Comparison of ENCODE assay signal across 12 mouse cellular contexts in the genomic region with DNA sequence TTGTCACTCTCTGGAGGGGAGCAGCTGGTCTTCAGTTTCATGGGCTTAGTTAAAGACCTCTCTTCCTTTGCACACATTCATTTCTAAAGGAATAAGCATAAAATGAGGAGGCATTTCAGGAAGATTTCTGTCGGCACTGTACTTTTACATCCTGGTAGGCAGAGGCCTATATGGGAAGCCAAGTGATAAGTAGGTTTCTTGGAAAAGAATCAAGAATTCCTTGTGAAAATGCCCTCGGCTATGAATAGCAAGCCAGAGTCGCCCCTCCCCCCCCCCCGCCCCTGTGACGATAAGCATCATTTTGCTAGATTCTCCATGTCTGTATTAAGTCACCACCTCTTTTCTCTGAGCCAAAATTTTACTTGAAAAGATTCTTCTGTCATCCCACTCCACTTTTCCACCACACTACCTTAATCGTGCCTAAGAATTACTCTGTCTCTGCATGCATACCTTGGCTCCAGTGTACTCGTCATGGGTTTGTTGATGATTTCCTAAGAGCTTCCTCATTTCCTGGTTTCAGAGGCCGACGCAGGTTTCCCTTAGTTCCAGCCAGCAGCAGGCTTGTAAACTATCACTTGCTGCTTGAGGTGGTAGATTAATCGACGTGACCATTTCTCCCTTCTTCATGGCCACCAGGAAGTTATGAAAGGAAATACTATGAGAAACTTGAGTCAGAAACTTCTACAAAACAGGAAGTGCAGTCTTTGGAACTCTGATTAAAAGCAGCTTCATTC. TPM values are rescaled to one million over a fixed set of nuclear protein-coding genes. Genes with fewer than 3 reads are reported as not detected.
DNase-seq lines count a peak whose midpoint lies in the region; ATAC-seq and TF ChIP-seq lines count a peak whose summit lies in the region.
"Had no signal": no experiment of that assay in that cellular context is flagged by ENCODE, and none has a peak within 500 bp of the region (broad histone marks: within the 10 kb centered on the region; RNA-seq: fewer than 3 reads in every experiment).

No protein-coding gene starts in this region.

- H3K27me3 ChIP-seq in heart, embryonic 10.5 days (ENCODE audit: insufficient read depth, poor library complexity, severe bottlenecking): no peaks in the 10 kb centered on the region
- no peaks in the 10 kb centered on the region for H3K27me3 ChIP-seq in MEL (ENCODE audit: control insufficient read depth in 1 of 2, insufficient read depth in 2 of 2, low read length in 2 of 2)
- H3K27me3 ChIP-seq in limb, embryonic 10.5 days (ENCODE audit: low read depth, poor library complexity, severe bottlenecking): no peaks in the 10 kb centered on the region
- H3K27me3 ChIP-seq: forebrain, embryonic 12.5 days had no signal

- 0 out of 4 replicates have a peak, but pooled peaks of 1 of the 2 experiments have one; percentile 8 for TF ChIP-seq EP300 in MEL (IDR thresholded peaks at IDR 0.05; ENCODE audit: low read depth in 1 of 2, low read length in 2 of 2)

- no peak for TF ChIP-seq CTCF in MEL (IDR thresholded peaks at IDR 0.05 in 2 of 3, conservative IDR thresholded peaks at IDR 0.05 in 1 of 3; ENCODE audit: control insufficient read depth in 1 of 3, insufficient read depth in 1 of 3, low read depth in 2 of 3, low read length in 3 of 3, poor library complexity in 1 of 3, severe bottlenecking in 1 of 3)

- no peak for ATAC-seq in activated CD4-positive, CD25-positive, alpha-beta regulatory T cell, adult 4 months
- ATAC-seq: hindbrain, embryonic 16.5 days had no signal

- intact Hi-C loops in heart, postnatal 14 days (cut with DNase I): no loop called here
- intact Hi-C loops in heart, postnatal 36 days (cut with DNase I): no loop called here

- no peaks in the 10 kb centered on the region for H3K9me3 ChIP-seq in heart, embryonic 10.5 days
- no peaks in the 10 kb centered on the region for H3K9me3 ChIP-seq in MEL (replicated peaks; ENCODE audit: insufficient read depth, low read length)
- no peaks in the 10 kb centered on the region for H3K9me3 ChIP-seq in limb, embryonic 10.5 days (replicated peaks)
- H3K9me3 ChIP-seq: forebrain, embryonic 12.5 days had no signal

- peak overlapping the region; percentile 47; the same call in 1 of the 2 replicates for H3K27ac ChIP-seq in heart, embryonic 10.5 days
- H3K27ac ChIP-seq in MEL (ENCODE audit: control insufficient read depth, low read depth, low read length) (no peak overlapping the region), macrophage (peak overlapping the region; percentile 57)
- no peak overlapping the region for H3K27ac ChIP-seq in limb, embryonic 10.5 days
- H3K27ac ChIP-seq: forebrain, embryonic 12.5 days had no signal

- no peak for TF ChIP-seq POLR2A in MEL (IDR thresholded peaks at IDR 0.05; ENCODE audit: control insufficient read depth in 1 of 2, insufficient read depth in 1 of 2, low read depth in 1 of 2, low read length in 2 of 2, poor library complexity in 1 of 2)

- no peak for DNase-seq in heart, embryonic 10.5 days (ENCODE audit: low spot score)
- DNase-seq in heart, postnatal 14 days: no peak
- peak; percentile 32 for DNase-seq in MEL (ENCODE audit: low read depth, low spot score)
- peak; percentile 2 to 20 for DNase-seq in heart, postnatal 36 days
- DNase-seq in limb, embryonic 10.5 days (ENCODE audit: low spot score): no peak
- no peak for DNase-seq in left cerebral cortex, adult 11 months (ENCODE audit: low spot score)
- DNase-seq: cerebellum, adult 9-10 months; midbrain, embryonic 14.5 days had no signal

- TF ChIP-seq RAD21 in MEL (IDR thresholded peaks at IDR 0.05; ENCODE audit: low read depth, low read length): no peak

- no peaks in the 10 kb centered on the region for H3K4me1 ChIP-seq in heart, embryonic 10.5 days
- no peaks in the 10 kb centered on the region; a peak in 1 of 4 replicates for H3K4me1 ChIP-seq in MEL (ENCODE audit: control insufficient read depth in 1 of 2, insufficient read depth in 2 of 2, low read length in 2 of 2)
- no peaks in the 10 kb centered on the region for H3K4me1 ChIP-seq in limb, embryonic 10.5 days
- H3K4me1 ChIP-seq: forebrain, embryonic 12.5 days had no signal

- H3K36me3 ChIP-seq in heart, embryonic 10.5 days: no peaks in the 10 kb centered on the region
- H3K36me3 ChIP-seq in MEL (ENCODE audit: control insufficient read depth in 1 of 2, insufficient read depth in 2 of 2, low read length in 2 of 2) (no peaks in the 10 kb centered on the region), macrophage (ENCODE audit: inconsistent target) (no peaks in the 10 kb centered on the region)
- no peaks in the 10 kb centered on the region for H3K36me3 ChIP-seq in limb, embryonic 10.5 days
- H3K36me3 ChIP-seq: forebrain, embryonic 12.5 days had no signal

- H3K9ac ChIP-seq in MEL (ENCODE audit: control insufficient read depth, low read depth, low read length, poor library complexity, severe bottlenecking): no peak overlapping the region
- H3K9ac ChIP-seq: forebrain, embryonic 12.5 days had no signal

- H3K79me2 ChIP-seq in MEL (ENCODE audit: control insufficient read depth, insufficient read depth, low read length, poor library complexity) (no peaks in the 10 kb centered on the region), macrophage (ENCODE audit: inconsistent target) (no peaks in the 10 kb centered on the region)

- 49% methylated on average over 10 of the region's 11 CpGs for WGBS in heart, embryonic 10.5 days
- WGBS in macrophage (ENCODE audit: missing documents): 43% methylated on average over 9 of the region's 11 CpGs
- WGBS in limb, embryonic 10.5 days: 74% methylated on average over 10 of the region's 11 CpGs

- H3K4me3 ChIP-seq in heart, embryonic 10.5 days: no peak overlapping the region
- H3K4me3 ChIP-seq in MEL (ENCODE audit: control insufficient read depth in 1 of 2, insufficient read depth in 1 of 2, low read depth in 2 of 2, low read length in 2 of 2) (no peak overlapping the region), macrophage (ENCODE audit: inconsistent target) (peak overlapping the region; percentile 7; the same call in 1 of the 2 replicates)
- H3K4me3 ChIP-seq in limb, embryonic 10.5 days: no peak overlapping the region
- H3K4me3 ChIP-seq: forebrain, embryonic 12.5 days had no signal

TF ChIP-seq in MEL, 35 proteins besides CTCF, POLR2A, EP300 and RAD21:
- TF ChIP-seq SMC3 (IDR thresholded peaks at IDR 0.05; ENCODE audit: low read depth, low read length) (no peak), ZMIZ1 (IDR thresholded peaks at IDR 0.05; ENCODE audit: low read depth, low read length) (no peak), CHD1 (IDR thresholded peaks at IDR 0.05; ENCODE audit: low read depth, low read length) (no peak), E2F4 (IDR thresholded peaks at IDR 0.05; ENCODE audit: borderline replicate concordance, low read depth, low read length) (no peak), MYC (IDR thresholded peaks at IDR 0.05; ENCODE audit: low read depth, low read length) (no peak), SIN3A (IDR thresholded peaks at IDR 0.05; ENCODE audit: low read length) (no peak), MYB (IDR thresholded peaks at IDR 0.05; ENCODE audit: low read depth, low read length) (no peak), ETS1 (IDR thresholded peaks at IDR 0.05; ENCODE audit: low read depth, low read length) (no peak), MAZ (IDR thresholded peaks at IDR 0.05; ENCODE audit: low read depth, low read length) (no peak), USF1 (IDR thresholded peaks at IDR 0.05; ENCODE audit: low read depth, low read length) (no peak), MEF2A (IDR thresholded peaks at IDR 0.05; ENCODE audit: extremely low read depth, insufficient replicate concordance, low read depth, low read length, poor library complexity, severe bottlenecking) (no peak), RCOR1 (IDR thresholded peaks at IDR 0.05; ENCODE audit: low read depth, low read length) (no peak), GABPA (IDR thresholded peaks at IDR 0.05; ENCODE audit: low read depth, low read length) (no peak), BHLHE40 (IDR thresholded peaks at IDR 0.05; ENCODE audit: borderline replicate concordance, low read depth, low read length) (no peak)
TF ChIP-seq in MEL: peak in this region for 0.

RNA-seq across cellular contexts. Expression of gene Il13ra1, which starts 17.3 kb away (rescaled TPM):
- polyA plus RNA-seq in heart, embryonic 10.5 days (2016; fragmentation: Nextera tagmentation; extraction: Ambion mirVana): 9.3 and 13.9 TPM in 2 replicates
- total RNA-seq in heart, postnatal 14 days (2021): 10 to 100 TPM; 38.0 to 45.0 TPM
- total RNA-seq in MEL (2012; rRNA removed): not detected in 2 replicates
- polyA plus RNA-seq in MEL (2012; ENCODE audit: insufficient read depth in 1 of 2, insufficient read length in 2 of 2, low read depth in 1 of 2, low replicate concordance in 2 of 2, missing spikeins in 1 of 2) (not detected), macrophage (2018) (7.8 to 19.6 TPM (median 13.6 TPM) in 3 replicates)
- 10 to 100 TPM; 32.8 to 33.5 TPM for total RNA-seq in heart, postnatal 36 days (2021)
- total RNA-seq in macrophage (2018; cell fraction: chromatin; rRNA removed): 10 to 100 TPM in 1 of 26 experiments, 1 to 10 TPM in 23, under 1 TPM in 2; 0.74 to 11.5 (median 2.3) TPM
- 10 to 100 TPM in 13 of 26 experiments, 1 to 10 TPM in 13; 4.0 to 16.4 (median 10.1) TPM for total RNA-seq in macrophage (2018; cell fraction: cytosol; rRNA removed)
- 10 to 100 TPM in 13 of 26 experiments, 1 to 10 TPM in 13; 4.8 to 21.4 (median 10.3) TPM for total RNA-seq in macrophage (2018; cell fraction: nucleus; rRNA removed)
- 1.9 and 3.2 TPM in 2 replicates for polyA plus RNA-seq in limb, embryonic 10.5 days (2016; fragmentation: Nextera tagmentation; extraction: Ambion mirVana)
- polyA plus RNA-seq in activated CD4-positive, CD25-positive, alpha-beta regulatory T cell, adult 4 months (2017; shearing (Covaris generic)): under 1 TPM; 0.09 to 0.48 TPM

Comparison
In these comparisons a context has a peak if more than half of its experiments do, and no peak if none do; other contexts are left out.
1. DNase-seq: peak in MEL (single experiment) and heart, postnatal 36 days (2 of 2); none in heart, embryonic 10.5 days (single experiment), heart, postnatal 14 days (0 of 2), limb, embryonic 10.5 days (single experiment) and left cerebral cortex, adult 11 months (single experiment).
2. H3K27ac ChIP-seq: peak in heart, embryonic 10.5 days (single experiment) and macrophage (single experiment); none in MEL (single experiment) and limb, embryonic 10.5 days (single experiment).